Mouse (Mus musculus) kidney, adult 2 months (tissue): Measurements from ENCODE around the gene Grk4.

ENCODE experiments used
- CTCF ChIP-seq: fragments of 200-500 bp; conservative IDR thresholded peaks from 2 replicates; pipeline ENCODE4 v1.5.1; 2011; ENCODE audit warnings: low read depth, mild to moderate bottlenecking, control low read depth, low read length, moderate library complexity, mixed read lengths; ENCODE audit not compliant: insufficient read depth, insufficient read length
- POLR2A ChIP-seq: fragments of 200-500 bp; IDR thresholded peaks from one replicate; pipeline ENCODE4 v1.6.1; 2011; ENCODE audit warnings: low read depth, low read length, control low read depth

DNA sequence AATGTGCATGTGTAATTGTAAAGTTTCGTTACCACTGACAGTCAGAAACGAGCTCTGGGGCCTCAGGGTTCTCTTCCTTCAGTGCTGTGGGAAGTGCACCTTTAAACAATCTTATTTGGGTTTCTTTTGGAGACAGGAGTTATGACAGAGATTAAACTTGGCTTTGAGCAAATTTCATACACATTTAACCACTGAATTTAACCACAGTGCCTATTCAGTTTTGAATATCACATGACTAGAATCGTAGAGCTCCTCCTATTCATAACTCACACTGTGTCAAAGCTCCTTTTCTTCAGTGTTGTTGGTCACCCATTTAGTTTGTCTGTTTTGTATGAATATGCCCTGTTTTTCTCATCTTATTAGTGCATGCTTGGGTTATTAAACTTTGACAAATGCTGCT lies 111.6 kb downstream of the Grk4 start:
- TF ChIP-seq CTCF (no peak), POLR2A (no peak)
